Mouse (Mus musculus) neural tube, embryonic 13.5 days (tissue): ENCODE data around the gene Irak2. TPM values are rescaled to one million over a fixed set of nuclear protein-coding genes. Genes with fewer than 3 reads are reported as not detected.

ENCODE experiments used
- ATAC-seq: fragments of 200-750 bp; cut with Nextera tagmentation; 2 replicates; pipeline ENCODE4 v1.8.0; 2017; ENCODE audit warnings: low read depth, mild to moderate bottlenecking, moderate TSS enrichment, moderate library complexity
- H3K27ac ChIP-seq: fragments of 300-500 bp; sonication (generic); replicated peaks from 2 replicates; pipeline ENCODE4 v1.5.1; 2015; ENCODE audit warnings: moderate library complexity, mild to moderate bottlenecking, inconsistent platforms
- H3K27me3 ChIP-seq: fragments of 300-500 bp; sonication (generic); 2 replicates; pipeline ENCODE4 v1.6.1; 2015; ENCODE audit warnings: mild to moderate bottlenecking, inconsistent platforms
- H3K36me3 ChIP-seq: fragments of 300-500 bp; sonication (generic); 2 replicates; pipeline ENCODE4 v1.6.1; 2015; ENCODE audit warnings: mild to moderate bottlenecking, inconsistent platforms
- H3K4me1 ChIP-seq: fragments of 300-500 bp; sonication (generic); replicated peaks from 2 replicates; pipeline ENCODE4 v1.6.1; 2015; ENCODE audit warnings: inconsistent platforms
- H3K4me2 ChIP-seq: fragments of 300-500 bp; sonication (generic); 2 replicates; pipeline ENCODE4 v1.6.1; 2015; ENCODE audit warnings: inconsistent platforms, mild to moderate bottlenecking, moderate library complexity
- H3K4me3 ChIP-seq: fragments of 300-500 bp; sonication (generic); 2 replicates; pipeline ENCODE4 v1.5.1; 2015; ENCODE audit warnings: mild to moderate bottlenecking, inconsistent platforms
- H3K9ac ChIP-seq: fragments of 300-500 bp; sonication (generic); 2 replicates; pipeline ENCODE4 v1.6.1; 2015; ENCODE audit warnings: moderate library complexity, mild to moderate bottlenecking, inconsistent platforms
- H3K9me3 ChIP-seq: fragments of 300-500 bp; sonication (generic); 2 replicates; pipeline ENCODE4 v1.6.1; 2016; ENCODE audit warnings: inconsistent platforms
- WGBS: fragments of 180-500 bp; shearing (Covaris S2); methylation state at CpG from one replicate; pipeline ENCODE4 v1.1.7; 2015; 5-methylcytosine and 5-hydroxymethylcytosine counted together
- polyA plus RNA-seq: library from polyadenylated mRNA; unstranded; fragments of >200 nt; fragmentation: Nextera tagmentation; extraction: Ambion mirVana; gene quantifications from 2 replicates; pipeline ENCODE4 v1.2.1, GENCODE M21; 2015

The Irak2 gene
- polyA plus RNA-seq, 1 experiment from 2014 or later: 2.5 TPM

DNA sequence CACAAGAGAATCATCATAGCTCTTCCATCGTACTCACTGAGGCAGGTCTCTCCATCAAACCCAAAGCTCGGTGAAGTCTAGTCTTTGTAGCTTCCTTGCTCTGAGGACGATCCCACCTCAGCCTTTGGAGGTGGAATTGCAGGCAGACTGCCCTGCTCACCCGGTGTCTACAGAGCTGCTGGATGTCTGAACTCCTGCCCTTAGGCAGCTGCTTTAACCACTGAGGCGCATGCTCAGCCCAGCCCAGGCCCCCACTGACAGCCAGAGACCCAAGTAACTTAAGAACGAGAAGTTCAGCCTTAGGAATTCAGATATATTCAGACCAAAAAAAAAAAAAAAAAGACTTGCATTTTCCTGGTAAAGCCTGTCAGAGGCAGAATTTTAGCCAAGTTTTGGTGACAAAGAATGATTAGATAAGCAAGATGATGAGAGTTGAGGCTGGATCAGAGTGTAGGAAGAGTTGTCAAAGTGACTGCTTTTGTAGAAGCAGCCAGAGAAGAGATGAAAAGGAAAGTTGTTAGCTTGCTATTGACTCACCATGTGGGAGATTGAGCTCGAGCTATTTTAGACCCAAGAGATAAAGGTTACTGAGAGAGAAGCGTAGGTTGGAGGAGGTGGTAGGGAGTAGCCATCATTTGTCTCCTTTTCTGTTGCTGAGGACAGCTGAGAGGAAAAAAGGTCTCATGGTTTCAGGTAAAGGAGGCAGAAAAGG is 25.9 kb upstream of the Irak2 start:
- H3K9me3 ChIP-seq: no peaks in the 10 kb centered on the region
- ATAC-seq: no peak
- H3K27me3 ChIP-seq: no peaks in the 10 kb centered on the region
- peaks cover 70% of the 10 kb centered on the region for H3K36me3 ChIP-seq
- 88% methylated on average over 8 of the region's 8 CpGs for whole genome bisulfite sequencing
- no peak overlapping the region for H3K4me3 ChIP-seq
- no peak overlapping the region for H3K4me2 ChIP-seq
- no peak overlapping the region for H3K27ac ChIP-seq
- H3K4me1 ChIP-seq: no peaks in the 10 kb centered on the region
- H3K9ac ChIP-seq: no peak overlapping the region

DNA sequence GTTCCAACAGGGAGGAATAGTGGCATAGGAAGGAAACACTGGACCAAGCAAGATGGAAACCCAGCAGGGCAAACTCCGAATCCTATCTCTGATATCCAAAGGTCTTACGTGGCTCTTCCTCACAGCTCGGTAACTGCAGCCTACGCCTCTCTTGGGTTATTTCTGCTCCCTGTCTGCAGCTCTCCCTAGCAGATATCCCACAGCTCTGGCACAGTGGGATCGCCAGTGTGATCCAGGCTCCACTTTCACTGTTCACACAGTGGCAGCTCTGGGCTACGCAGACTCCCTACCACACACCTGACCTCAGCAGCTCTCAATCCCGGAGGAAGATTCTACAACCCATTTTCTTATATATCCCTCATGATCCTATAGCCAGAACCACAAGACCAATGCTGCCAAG is 24.1 kb upstream of the Irak2 start:
- WGBS: 97% methylated on average over 7 of the region's 7 CpGs
- H3K4me3 ChIP-seq: no peak overlapping the region
- H3K4me2 ChIP-seq: no peak overlapping the region
- no peaks in the 10 kb centered on the region for H3K4me1 ChIP-seq
- no peaks in the 10 kb centered on the region for H3K27me3 ChIP-seq
- H3K27ac ChIP-seq: no peak overlapping the region
- ATAC-seq: no peak
- no peaks in the 10 kb centered on the region for H3K9me3 ChIP-seq
- peaks cover 80% of the 10 kb centered on the region for H3K36me3 ChIP-seq
- no peak overlapping the region for H3K9ac ChIP-seq

DNA sequence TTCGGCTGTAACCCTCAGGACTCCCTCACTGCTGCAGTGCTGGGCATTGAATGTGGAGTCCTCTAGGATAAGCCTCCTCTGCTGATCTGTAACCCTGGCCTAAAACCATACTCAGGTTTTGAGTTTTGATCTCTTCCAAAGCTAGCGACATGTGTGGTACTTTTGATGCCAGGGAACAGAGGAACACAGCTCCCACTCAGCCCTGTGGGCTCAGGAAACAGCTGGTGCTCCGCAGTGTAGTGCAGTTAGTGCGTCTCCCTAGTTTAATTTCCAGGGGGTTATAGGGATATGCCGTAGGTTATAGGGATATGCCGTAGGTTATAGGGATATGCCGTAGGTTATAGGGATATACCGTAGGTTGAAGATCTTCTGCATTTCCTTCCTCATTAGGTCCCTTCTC is 23.3 kb upstream of the Irak2 start:
- 98% methylated on average over 8 of the region's 8 CpGs for WGBS
- no peak for ATAC-seq
- no peak overlapping the region for H3K4me2 ChIP-seq
- no peak overlapping the region for H3K27ac ChIP-seq
- no peaks in the 10 kb centered on the region for H3K27me3 ChIP-seq
- no peaks in the 10 kb centered on the region for H3K9me3 ChIP-seq
- H3K36me3 ChIP-seq: peaks cover 80% of the 10 kb centered on the region
- H3K9ac ChIP-seq: no peak overlapping the region
- no peaks in the 10 kb centered on the region for H3K4me1 ChIP-seq
- no peak overlapping the region for H3K4me3 ChIP-seq

DNA sequence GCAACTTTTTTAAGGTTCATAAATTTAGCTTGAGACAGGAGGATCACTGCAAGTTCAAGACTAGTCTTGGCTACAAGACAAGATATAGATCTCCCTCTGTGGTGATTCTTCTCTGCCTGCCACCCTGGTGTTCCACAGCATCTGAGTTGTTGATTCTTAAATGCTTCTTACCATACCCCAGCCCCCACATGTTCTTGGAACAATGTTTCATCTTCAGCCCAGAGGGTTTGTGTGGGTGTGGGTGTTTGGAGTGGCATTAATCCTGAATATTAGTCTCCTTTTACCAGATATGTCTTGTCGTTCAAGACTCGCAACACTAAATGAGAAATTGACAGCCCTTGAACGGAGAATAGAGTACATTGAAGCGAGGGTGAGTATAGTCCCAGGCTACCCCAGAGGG is 22.8 kb upstream of the Irak2 start:
- no peak overlapping the region for H3K4me2 ChIP-seq
- no peaks in the 10 kb centered on the region for H3K27me3 ChIP-seq
- no peaks in the 10 kb centered on the region for H3K9me3 ChIP-seq
- peaks cover 77% of the 10 kb centered on the region for H3K36me3 ChIP-seq
- no peak overlapping the region for H3K27ac ChIP-seq
- no peak for ATAC-seq
- 96% methylated on average over 4 of the region's 4 CpGs for WGBS
- H3K9ac ChIP-seq: no peak overlapping the region
- H3K4me1 ChIP-seq: no peaks in the 10 kb centered on the region
- H3K4me3 ChIP-seq: no peak overlapping the region

DNA sequence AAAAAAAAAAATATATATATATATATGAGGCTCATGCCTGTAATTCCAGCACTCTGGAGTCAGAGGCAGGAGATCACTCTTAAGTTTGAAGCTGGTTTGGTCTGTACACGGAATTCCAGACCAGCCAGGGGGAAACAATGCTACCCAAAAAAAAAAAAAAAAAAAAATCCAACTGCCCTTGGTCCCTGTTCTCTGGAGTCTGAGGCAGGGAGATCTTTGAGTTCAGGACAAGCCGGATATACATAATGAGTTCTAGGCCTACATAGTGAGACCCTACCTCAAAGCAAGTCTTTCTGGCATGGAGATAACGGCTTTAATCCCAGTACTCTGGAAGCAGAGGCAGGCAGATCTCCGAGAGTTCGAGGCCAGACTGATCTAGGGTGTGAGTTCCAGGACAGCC is 14.9 kb upstream of the Irak2 start:
- H3K9me3 ChIP-seq: no peaks in the 10 kb centered on the region
- WGBS: 69% methylated on average over 5 of the region's 5 CpGs
- peaks cover 20% of the 10 kb centered on the region for H3K4me1 ChIP-seq
- H3K27me3 ChIP-seq: no peaks in the 10 kb centered on the region
- H3K36me3 ChIP-seq: peaks cover 13% of the 10 kb centered on the region
- H3K9ac ChIP-seq: no peak overlapping the region
- H3K4me3 ChIP-seq: peak overlapping the region; percentile 75
- peak overlapping the region; percentile 83 for H3K4me2 ChIP-seq
- no peak for ATAC-seq
- H3K27ac ChIP-seq: peak overlapping the region; percentile 90

DNA sequence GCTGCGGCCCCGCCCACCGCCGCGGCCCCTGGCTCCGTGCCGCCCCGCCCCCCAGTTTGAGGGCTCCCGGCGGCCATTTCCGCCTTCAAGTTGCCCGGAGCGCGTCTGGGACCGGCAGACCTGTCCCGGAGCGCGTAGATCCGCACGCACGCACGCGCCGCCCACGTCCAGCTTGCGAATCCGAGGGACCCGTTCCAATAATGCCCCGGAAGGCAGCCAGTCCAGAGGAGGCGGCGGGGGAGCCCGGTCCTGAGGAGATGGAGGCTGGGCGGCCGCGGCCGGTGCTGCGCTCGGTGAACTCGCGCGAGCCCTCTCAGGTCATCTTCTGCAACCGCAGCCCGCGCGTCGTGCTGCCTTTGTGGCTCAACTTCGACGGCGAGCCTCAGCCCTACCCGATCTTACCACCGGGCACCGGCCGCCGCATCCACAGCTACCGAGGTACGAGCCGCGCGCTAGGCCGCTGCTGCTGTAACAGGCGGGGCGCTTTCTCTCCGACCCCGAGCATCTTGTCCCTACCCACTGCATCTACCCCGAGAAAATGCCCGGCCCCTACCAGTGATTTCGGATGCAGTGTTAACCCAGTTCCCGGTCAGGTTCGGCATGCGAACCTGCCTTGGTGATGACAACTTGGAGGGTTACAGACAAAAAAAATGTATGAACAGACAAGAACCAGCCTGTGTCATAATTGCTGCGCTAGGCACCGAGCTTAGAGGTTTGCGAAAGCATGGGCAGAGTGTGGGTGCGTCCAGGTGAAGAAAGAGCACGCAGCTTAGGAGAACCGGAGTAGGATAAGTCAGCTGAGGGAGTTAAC is 14.1 kb upstream of the Irak2 start, which contains the start of gene Vhl:
Gene Vhl (plus strand): TSS at position 19 of the 811 bp plus-strand sequence.
- peaks cover 20% of the 10 kb centered on the region for H3K4me1 ChIP-seq
- under 1% methylated on average over 72 of the region's 76 CpGs for WGBS
- H3K4me2 ChIP-seq: peak within 1 kb of the TSS; percentile 83
- no peaks in the 10 kb centered on the region for H3K27me3 ChIP-seq
- H3K9ac ChIP-seq: peak within 1 kb of the TSS; percentile 90
- H3K27ac ChIP-seq: peak within 1 kb of the TSS; percentile 90
- peak; percentile 92 for ATAC-seq
- no peaks in the 10 kb centered on the region for H3K9me3 ChIP-seq
- peak within 1 kb of the TSS; percentile 75 for H3K4me3 ChIP-seq
- H3K36me3 ChIP-seq: peaks cover 17% of the 10 kb centered on the region

DNA sequence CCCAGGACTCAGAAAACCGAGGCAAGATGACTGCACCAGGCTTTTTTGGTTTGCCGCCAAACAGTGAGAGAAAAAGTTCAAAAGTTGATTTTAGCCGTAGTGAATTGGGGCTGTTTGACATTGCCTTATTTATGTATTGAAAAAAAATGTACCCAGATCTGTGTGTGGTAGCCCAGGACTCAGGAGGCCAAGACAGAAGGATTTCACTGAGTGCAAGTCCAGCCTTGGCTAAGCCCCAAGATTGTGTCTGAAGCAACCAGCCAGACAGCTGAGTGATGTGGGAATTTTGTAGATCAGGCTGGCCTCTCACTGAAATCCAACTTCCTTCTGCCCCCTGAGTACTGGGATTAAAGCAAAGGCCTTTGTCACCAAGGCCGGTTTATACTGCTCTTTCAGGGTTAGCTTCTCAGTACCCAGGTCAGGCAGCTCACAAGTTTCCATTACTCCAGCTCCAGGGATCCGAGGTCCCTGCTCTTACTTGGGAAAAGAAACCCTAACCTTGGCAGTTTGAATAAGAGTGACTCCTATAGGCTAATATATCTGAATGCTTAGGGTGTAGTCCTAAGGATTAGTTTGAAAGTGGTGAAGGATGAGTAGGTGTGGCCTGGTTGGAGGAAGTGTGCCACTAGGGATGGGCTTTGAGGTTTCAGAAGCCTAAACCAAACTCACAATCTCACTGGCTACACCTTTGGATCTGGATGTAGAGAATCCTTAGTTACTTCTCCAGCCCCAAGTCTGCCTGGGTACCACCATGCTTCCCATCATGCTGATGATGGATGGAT is 13.1 kb upstream of the Irak2 start:
- Histone ChIP-seq H3K9me3 (no peaks in the 10 kb centered on the region), H3K27me3 (no peaks in the 10 kb centered on the region), H3K36me3 (peaks cover 28% of the 10 kb centered on the region), H3K4me1 (peaks cover 20% of the 10 kb centered on the region), H3K4me2 (peak overlapping the region; percentile 83), H3K9ac (peak overlapping the region; percentile 90), H3K4me3 (peak overlapping the region; percentile 75), H3K27ac (no peak overlapping the region)
- no peak for ATAC-seq
- 45% methylated on average over 5 of the region's 5 CpGs for WGBS

DNA sequence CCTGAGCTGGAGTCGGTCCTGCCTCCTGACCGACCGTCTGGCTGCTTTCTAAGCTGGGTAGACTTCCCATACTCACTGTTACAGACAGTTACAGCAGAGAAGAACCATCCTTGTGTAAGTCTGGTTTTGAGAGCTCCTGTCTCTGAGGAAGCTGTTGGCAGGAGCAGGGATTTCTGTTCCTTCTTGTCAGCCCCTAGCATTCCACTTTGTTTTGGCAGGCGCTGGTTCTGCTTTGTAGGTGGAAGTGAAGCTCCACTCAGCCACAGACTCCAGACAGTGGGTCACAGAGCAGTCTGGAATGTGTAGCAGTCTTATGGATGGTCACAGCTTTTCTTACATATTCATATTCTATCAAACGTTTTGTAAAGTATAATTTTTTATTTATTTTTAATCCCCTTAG is 7.9 kb upstream of the Irak2 start:
- Histone ChIP-seq H3K4me2 (no peak overlapping the region), H3K4me1 (peaks cover 11% of the 10 kb centered on the region), H3K36me3 (peaks cover 67% of the 10 kb centered on the region), H3K9me3 (no peaks in the 10 kb centered on the region), H3K27me3 (no peaks in the 10 kb centered on the region), H3K4me3 (no peak overlapping the region), H3K27ac (no peak overlapping the region), H3K9ac (no peak overlapping the region)
- 82% methylated on average over 5 of the region's 5 CpGs for WGBS
- ATAC-seq: no peak

DNA sequence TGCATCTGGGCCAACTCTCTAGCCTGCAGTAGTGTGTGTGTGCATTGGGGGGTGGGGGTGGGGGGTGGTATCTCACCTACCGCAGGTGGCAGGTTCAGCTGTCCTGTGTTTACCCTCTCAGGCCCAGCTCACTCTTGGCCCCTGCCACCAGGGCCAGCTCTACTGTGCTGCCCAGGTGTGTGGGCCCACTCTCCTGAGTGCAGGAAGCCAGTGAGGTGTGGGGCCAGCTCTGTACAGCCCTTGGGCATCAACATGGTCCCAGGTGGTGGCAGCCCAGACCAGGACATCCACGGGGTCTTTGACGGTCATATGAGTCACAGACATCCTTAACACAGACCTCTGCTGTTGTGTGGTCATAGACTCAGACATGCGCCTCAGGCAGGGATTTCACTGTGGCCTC is 5.4 kb upstream of the Irak2 start:
- WGBS: 96% methylated on average over 4 of the region's 4 CpGs
- ATAC-seq: no peak
- Histone ChIP-seq H3K4me3 (no peak overlapping the region), H3K4me2 (no peak overlapping the region), H3K36me3 (peaks cover 59% of the 10 kb centered on the region), H3K27ac (no peak overlapping the region), H3K27me3 (no peaks in the 10 kb centered on the region), H3K9ac (no peak overlapping the region), H3K4me1 (no peaks in the 10 kb centered on the region), H3K9me3 (no peaks in the 10 kb centered on the region)

DNA sequence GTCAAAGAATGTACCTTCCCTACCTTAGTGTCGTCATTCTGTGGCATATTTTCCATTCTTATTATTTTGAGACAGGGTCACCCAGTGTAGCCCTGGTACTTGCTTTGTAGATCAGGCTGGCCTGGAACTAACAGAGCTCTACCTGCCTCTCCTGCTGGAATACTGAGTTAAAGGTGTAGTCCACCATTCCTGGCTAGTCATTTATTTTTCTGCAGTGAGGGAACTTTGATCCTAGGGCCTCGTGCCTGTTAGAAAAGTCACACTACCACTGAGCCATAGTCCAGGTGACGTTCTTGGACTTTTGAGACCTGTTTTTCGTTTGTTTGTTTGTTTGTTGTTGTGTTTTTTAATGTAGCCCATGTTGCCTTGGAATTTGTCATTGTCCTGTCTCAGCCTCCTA is 934 bp downstream of the Irak2 start:
- WGBS: 84% methylated on average over 4 of the region's 4 CpGs
- no peak overlapping the region for H3K27ac ChIP-seq
- H3K9me3 ChIP-seq: no peaks in the 10 kb centered on the region
- no peak overlapping the region for H3K4me2 ChIP-seq
- no peaks in the 10 kb centered on the region for H3K27me3 ChIP-seq
- no peak overlapping the region for H3K4me3 ChIP-seq
- no peak for ATAC-seq
- no peak overlapping the region for H3K9ac ChIP-seq
- H3K36me3 ChIP-seq: peaks cover 1% of the 10 kb centered on the region
- H3K4me1 ChIP-seq: 0 out of 2 replicates have a peak, but pooled peaks cover 6% of the 10 kb centered on the region

DNA sequence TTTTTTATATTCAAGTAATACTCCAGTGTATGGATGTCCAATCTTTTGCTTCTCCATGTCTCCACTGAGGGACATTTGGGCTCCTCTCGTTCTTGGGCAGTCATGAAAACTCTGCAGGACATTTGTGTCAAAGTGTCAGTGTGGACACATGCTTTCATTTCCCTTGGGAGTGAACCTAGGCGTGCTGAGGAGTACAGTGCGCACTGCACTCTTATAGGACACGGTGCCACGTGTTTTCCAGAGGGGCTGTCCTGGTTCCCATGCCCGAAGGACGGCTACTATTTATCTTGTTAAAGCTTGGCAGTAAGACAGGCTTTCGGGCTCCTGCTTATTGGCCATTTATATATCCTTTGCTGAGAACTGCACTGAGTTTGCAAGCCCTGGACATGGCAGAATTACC is 4.3 kb downstream of the Irak2 start:
- no peak overlapping the region for H3K27ac ChIP-seq
- no peak overlapping the region for H3K9ac ChIP-seq
- 0 out of 2 replicates have a peak, but pooled peaks cover 6% of the 10 kb centered on the region for H3K4me1 ChIP-seq
- no peaks in the 10 kb centered on the region for H3K9me3 ChIP-seq
- no peaks in the 10 kb centered on the region for H3K27me3 ChIP-seq
- 89% methylated on average over 8 of the region's 8 CpGs for WGBS
- H3K36me3 ChIP-seq: no peaks in the 10 kb centered on the region
- H3K4me2 ChIP-seq: no peak overlapping the region
- H3K4me3 ChIP-seq: no peak overlapping the region
- no peak for ATAC-seq

DNA sequence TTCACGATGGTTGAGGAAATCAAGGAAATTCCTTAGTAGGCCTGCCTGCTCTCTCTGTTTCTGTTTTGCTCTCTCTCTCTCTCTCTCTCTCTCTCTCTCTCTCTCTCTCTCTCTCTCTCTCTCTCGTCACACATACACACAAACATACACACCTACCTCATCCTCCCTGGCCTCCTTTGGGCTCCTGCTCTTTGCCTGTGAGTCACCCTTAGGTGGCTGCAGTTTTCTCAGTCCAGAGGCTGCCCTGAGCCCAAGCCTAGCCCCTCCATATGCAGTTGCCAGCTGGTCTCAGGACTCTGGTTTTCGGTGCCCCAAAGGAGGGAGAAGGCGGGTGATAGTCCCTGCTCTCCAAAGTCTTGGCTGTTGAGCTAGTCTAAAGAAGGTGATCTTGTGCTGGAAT is 4.8 kb downstream of the Irak2 start:
- Histone ChIP-seq H3K4me1 (0 out of 2 replicates have a peak, but pooled peaks cover 6% of the 10 kb centered on the region), H3K36me3 (no peaks in the 10 kb centered on the region), H3K9me3 (no peaks in the 10 kb centered on the region), H3K27ac (no peak overlapping the region), H3K4me2 (no peak overlapping the region), H3K9ac (no peak overlapping the region), H3K27me3 (no peaks in the 10 kb centered on the region), H3K4me3 (no peak overlapping the region)
- 86% methylated on average over 4 of the region's 4 CpGs for WGBS
- ATAC-seq: no peak
